Mouse (Mus musculus): Measurements from ENCODE around the gene Adam12.

DNA sequence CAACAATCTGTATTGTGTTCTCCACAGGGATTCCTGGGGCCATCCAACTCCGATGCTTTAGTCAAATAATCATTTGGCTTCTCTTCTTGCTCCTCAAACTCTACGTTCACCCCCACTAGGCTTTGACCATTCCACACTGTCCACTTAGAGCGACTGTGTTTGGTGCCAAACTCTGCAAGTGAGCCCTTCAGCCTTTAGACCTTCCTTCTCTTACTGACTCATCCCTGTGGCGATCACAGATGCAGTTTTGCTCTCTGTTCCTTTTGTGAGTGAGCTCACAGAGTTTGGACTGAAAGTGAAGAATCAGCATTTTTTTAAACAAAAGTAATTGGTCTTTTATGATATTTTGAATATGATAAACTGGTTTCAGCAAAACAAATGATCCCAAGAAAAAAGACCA is 80.6 kb downstream of the Adam12 start:
- no peak for TF ChIP-seq MAFK (IDR thresholded peaks at IDR 0.05; ENCODE audit: insufficient read depth, low read depth, low read length)
- TF ChIP-seq HCFC1 (IDR thresholded peaks at IDR 0.05; ENCODE audit: borderline replicate concordance, insufficient read depth, low read length) = no peak
- no peak for TF ChIP-seq ZC3H11A (IDR thresholded peaks at IDR 0.05; ENCODE audit: borderline replicate concordance, low read depth, low read length)
- TF ChIP-seq ZNF384 (IDR thresholded peaks at IDR 0.05; ENCODE audit: low read depth, low read length) = no peak

Measured in ES-E14 (cell line).